Mouse (Mus musculus) embryonic facial prominence, embryonic 15.5 days (tissue): ENCODE results near the gene Ephb2. TPM values are rescaled to one million over a fixed set of nuclear protein-coding genes. Genes with fewer than 3 reads are reported as not detected.
A peak's percentile ranks its signal among the peaks of the same experiment; 100 is the strongest.

Source experiments
- ATAC-seq: fragments of 200-750 bp; cut with Nextera tagmentation; 2 replicates; pipeline ENCODE4 v1.8.0; 2017; ENCODE audit warnings: low read depth, moderate TSS enrichment; ENCODE audit not compliant: insufficient number of reproducible peaks, low FRiP score, low TSS enrichment
- H3K27ac ChIP-seq: fragments of 300-500 bp; sonication (generic); replicated peaks from 2 replicates; pipeline ENCODE4 v1.5.1; 2015; ENCODE audit warnings: mild to moderate bottlenecking, inconsistent platforms
- H3K27me3 ChIP-seq: fragments of 300-500 bp; sonication (generic); 2 replicates; pipeline ENCODE4 v1.6.1; 2015; ENCODE audit warnings: inconsistent platforms
- H3K36me3 ChIP-seq: fragments of 300-500 bp; sonication (generic); 2 replicates; pipeline ENCODE4 v1.6.1; 2015; ENCODE audit warnings: mild to moderate bottlenecking, inconsistent platforms
- H3K4me1 ChIP-seq: fragments of 300-500 bp; sonication (generic); 2 replicates; pipeline ENCODE4 v1.6.1; 2015; ENCODE audit warnings: inconsistent platforms
- H3K4me2 ChIP-seq: fragments of 300-500 bp; sonication (generic); replicated peaks from 2 replicates; pipeline ENCODE4 v1.6.1; 2015; ENCODE audit warnings: mild to moderate bottlenecking, inconsistent platforms
- H3K4me3 ChIP-seq: fragments of 300-500 bp; sonication (generic); replicated peaks from 2 replicates; pipeline ENCODE4 v1.5.1; 2015; ENCODE audit warnings: mild to moderate bottlenecking, inconsistent platforms
- H3K9ac ChIP-seq: fragments of 300-500 bp; sonication (generic); 2 replicates; pipeline ENCODE4 v1.6.1; 2015; ENCODE audit warnings: inconsistent platforms
- H3K9me3 ChIP-seq: fragments of 300-500 bp; sonication (generic); replicated peaks from 2 replicates; pipeline ENCODE4 v1.6.1; 2016; ENCODE audit warnings: inconsistent platforms
- WGBS: fragments of 180-500 bp; shearing (Covaris S2); methylation state at CpG from one replicate; pipeline ENCODE4 v1.1.7; 2015; 5-methylcytosine and 5-hydroxymethylcytosine counted together
- polyA plus RNA-seq: library from polyadenylated mRNA; unstranded; fragments of >200 nt; fragmentation: Nextera tagmentation; extraction: Ambion mirVana; gene quantifications from 2 replicates; pipeline ENCODE4 v1.2.1, GENCODE M21; 2015

The Ephb2 gene
- polyA plus RNA-seq, 1 experiment from 2014 or later: 13.1 TPM

DNA sequence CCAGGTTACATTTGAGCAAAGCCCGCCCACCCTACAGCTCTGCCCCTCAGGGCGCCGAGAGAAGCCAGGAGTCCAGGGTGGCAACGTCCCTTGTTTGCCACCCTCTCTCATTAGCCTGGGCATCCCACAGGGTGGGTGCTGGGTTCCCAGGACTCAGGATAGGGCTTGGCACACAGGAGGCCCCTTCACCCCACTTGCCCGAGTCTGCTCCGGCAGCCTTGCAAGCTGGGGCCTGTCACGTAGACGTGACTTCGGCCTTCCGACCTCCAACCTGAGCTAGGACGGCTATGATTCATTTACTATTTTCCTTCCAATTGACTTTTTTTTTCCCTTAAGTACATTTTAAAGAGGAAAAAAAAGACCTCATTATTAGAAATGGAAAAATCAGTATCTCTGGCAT is 56.6 kb downstream of the Ephb2 start:
- no peaks in the 10 kb centered on the region for H3K36me3 ChIP-seq
- no peaks in the 10 kb centered on the region for H3K9me3 ChIP-seq
- H3K27me3 ChIP-seq: no peaks in the 10 kb centered on the region
- no peak overlapping the region for H3K9ac ChIP-seq
- H3K4me3 ChIP-seq: no peak overlapping the region
- no peak for ATAC-seq
- WGBS: 75% methylated on average over 11 of the region's 11 CpGs
- no peak overlapping the region; the same call in 1 of the 2 replicates for H3K27ac ChIP-seq
- H3K4me1 ChIP-seq: peaks cover 75% of the 10 kb centered on the region
- H3K4me2 ChIP-seq: no peak overlapping the region

DNA sequence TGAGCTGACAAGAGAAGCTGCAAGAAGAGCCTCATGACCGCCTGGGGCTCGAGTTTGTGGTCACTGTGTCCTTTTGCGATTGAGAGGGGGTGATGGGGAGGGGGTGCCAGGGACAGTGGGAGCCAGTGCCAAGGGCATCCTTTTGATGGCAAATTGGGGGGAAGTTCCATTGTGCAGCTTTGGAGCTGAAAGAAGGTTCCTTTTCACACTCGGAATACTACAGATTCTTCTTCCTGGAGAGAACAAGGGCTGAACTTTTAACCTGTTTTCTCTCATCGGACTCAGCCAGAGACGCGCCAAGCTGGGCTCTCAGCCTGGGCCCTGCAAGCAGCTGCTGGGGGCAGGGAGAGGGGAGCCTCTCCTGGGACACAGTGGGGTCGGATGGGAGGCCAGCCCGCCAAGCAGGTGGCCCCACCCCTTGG is 59.3 kb downstream of the Ephb2 start:
- ATAC-seq: no peak
- WGBS: 17% methylated on average over 9 of the region's 9 CpGs
- peak overlapping the region; percentile 10; the same call in 1 of the 2 replicates for H3K4me2 ChIP-seq

DNA sequence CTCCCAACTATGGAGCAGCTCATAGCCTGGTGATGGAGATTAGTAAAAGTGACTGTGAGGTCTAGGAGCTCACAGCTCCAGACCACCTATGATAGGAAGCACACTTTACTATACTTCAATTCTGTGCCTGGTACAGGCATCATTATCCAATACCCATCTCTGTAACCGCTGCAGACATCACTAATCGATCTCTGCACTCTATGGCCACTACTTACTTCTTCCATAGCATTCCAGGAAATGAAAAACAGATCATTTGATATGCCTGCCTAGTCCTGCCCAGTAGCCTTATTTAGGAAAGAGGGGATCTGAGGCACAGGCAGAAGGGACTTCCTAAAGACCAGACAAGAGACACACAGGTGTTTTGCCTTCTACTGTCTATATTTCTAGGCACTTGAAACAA is 59.9 kb downstream of the Ephb2 start:
- Histone ChIP-seq H3K27me3 (no peaks in the 10 kb centered on the region), H3K4me1 (peaks cover 49% of the 10 kb centered on the region), H3K27ac (no peak overlapping the region), H3K9ac (no peak overlapping the region), H3K36me3 (peaks cover 6% of the 10 kb centered on the region; the same call in 1 of the 2 replicates), H3K4me3 (no peak overlapping the region), H3K9me3 (no peaks in the 10 kb centered on the region), H3K4me2 (no peak overlapping the region)
- 73% methylated on average over 2 of the region's 2 CpGs for WGBS
- ATAC-seq: no peak

More for the DNA sequence above, 59.3 kb downstream of the Ephb2 start:
- Histone ChIP-seq H3K27ac (no peak overlapping the region), H3K4me1 (peaks cover 54% of the 10 kb centered on the region), H3K9me3 (no peaks in the 10 kb centered on the region), H3K27me3 (no peaks in the 10 kb centered on the region), H3K36me3 (0 out of 2 replicates have a peak, but pooled peaks cover under 1% of the 10 kb centered on the region), H3K9ac (no peak overlapping the region), H3K4me3 (no peak overlapping the region)

DNA sequence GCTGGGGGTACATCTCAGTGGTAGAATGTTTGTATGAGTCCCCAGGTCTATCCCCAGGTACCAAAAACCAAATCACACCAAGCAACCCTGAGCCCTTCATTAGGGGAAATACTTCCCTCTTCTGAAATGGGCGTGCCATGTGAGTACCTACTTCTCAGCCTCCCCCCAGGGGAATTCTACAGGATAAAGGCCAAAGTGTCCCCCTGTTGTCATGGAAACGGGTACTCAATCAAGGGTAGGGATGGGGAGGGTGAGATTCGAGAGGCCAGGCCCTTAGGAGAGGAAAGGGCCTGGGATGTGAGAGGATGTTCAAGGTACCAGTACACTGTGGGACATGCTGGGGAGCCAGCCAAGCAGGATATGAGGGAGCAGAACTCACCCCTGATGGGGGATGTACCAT is 61.6 kb downstream of the Ephb2 start:
- no peaks in the 10 kb centered on the region for H3K9me3 ChIP-seq
- no peaks in the 10 kb centered on the region for H3K27me3 ChIP-seq
- H3K4me3 ChIP-seq: no peak overlapping the region
- no peak for ATAC-seq
- no peak overlapping the region for H3K9ac ChIP-seq
- H3K4me1 ChIP-seq: peaks cover 32% of the 10 kb centered on the region
- H3K36me3 ChIP-seq: peaks cover 9% of the 10 kb centered on the region; the same call in 1 of the 2 replicates
- WGBS: 56% methylated on average over 3 of the region's 3 CpGs
- H3K27ac ChIP-seq: no peak overlapping the region
- H3K4me2 ChIP-seq: no peak overlapping the region

DNA sequence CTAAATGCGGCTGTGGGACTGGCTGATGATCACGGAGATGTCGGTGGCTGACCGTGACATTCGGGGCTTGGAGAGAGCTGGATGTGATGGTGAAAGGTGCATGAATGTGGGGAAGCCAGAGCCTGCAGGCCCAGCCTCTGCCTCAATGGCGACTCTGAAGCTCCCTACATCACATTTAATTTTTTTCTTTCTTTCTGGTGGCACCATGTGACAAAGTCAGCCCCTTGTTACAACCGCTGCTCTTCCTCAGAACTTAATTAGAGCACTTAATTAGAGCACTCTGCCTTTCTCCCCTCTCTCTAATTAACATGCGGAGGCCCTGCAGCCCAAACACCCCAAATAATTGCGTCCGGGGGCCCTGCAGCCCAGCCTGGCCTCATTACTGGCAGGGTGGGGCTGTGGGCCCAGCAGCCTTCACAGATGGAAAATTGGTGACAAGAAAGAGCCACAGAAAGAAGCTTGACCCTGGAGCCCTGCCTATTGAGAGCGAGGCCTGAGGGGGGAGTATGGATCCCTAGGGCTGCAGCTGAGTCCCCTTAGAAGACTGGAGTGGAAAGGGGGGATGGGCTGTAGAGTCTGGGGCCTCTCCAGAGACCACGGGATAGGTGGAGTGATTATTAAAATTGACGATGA is 62.7 kb downstream of the Ephb2 start:
- Histone ChIP-seq H3K36me3 (peaks cover 18% of the 10 kb centered on the region; the same call in 1 of the 2 replicates), H3K4me2 (no peak overlapping the region), H3K27me3 (no peaks in the 10 kb centered on the region), H3K4me3 (no peak overlapping the region), H3K27ac (no peak overlapping the region), H3K9ac (no peak overlapping the region), H3K4me1 (peaks cover 23% of the 10 kb centered on the region), H3K9me3 (no peaks in the 10 kb centered on the region)
- no peak for ATAC-seq
- WGBS: 67% methylated on average over 13 of the region's 13 CpGs

DNA sequence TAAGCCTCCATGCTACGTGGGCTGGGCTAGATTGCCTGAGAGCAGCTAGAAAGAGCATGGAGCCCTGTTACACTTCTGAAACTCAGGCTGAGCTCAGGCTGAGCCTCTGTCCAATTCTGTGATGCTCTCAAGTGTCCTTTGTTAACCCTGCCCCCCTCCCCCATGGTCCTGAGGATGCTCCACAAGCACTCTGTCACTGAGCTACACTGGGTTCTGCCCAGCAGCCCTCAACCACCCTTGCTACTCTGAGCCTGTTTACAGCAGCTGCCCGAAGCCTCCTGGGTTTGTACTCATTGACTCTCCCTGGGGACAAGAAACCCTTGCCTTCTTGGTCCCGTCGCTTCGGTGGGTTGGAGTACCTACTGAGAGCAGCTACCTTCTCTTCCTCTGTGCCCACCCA is 63.5 kb downstream of the Ephb2 start:
- no peaks in the 10 kb centered on the region for H3K27me3 ChIP-seq
- H3K27ac ChIP-seq: no peak overlapping the region
- no peak for ATAC-seq
- H3K9me3 ChIP-seq: no peaks in the 10 kb centered on the region
- H3K36me3 ChIP-seq: peaks cover 20% of the 10 kb centered on the region; the same call in 1 of the 2 replicates
- WGBS: 74% methylated on average over 5 of the region's 5 CpGs
- H3K4me1 ChIP-seq: peaks cover 18% of the 10 kb centered on the region
- H3K4me2 ChIP-seq: no peak overlapping the region
- no peak overlapping the region for H3K9ac ChIP-seq
- H3K4me3 ChIP-seq: no peak overlapping the region

DNA sequence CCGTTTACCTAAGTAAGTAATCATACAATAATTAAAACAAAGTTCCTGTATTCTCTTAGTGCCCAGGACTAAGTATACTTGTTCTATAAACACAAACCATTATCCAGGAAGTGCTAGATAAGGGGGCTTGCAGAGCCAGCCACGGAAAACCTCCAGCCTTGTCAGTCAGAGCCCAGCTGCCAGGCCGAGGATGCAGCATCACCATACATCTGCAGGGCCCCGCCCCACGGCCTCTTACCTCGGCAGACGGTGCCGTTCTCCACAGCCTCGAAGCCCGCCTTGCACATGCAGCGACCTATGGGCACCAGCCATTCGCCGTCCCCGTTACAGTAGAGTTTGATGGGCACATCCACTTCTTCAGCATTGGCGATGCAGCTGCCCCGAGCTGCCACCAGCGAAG is 65.1 kb downstream of the Ephb2 start:
- ATAC-seq: no peak
- H3K9me3 ChIP-seq: no peaks in the 10 kb centered on the region
- H3K9ac ChIP-seq: no peak overlapping the region
- no peak overlapping the region for H3K4me3 ChIP-seq
- WGBS: 87% methylated on average over 17 of the region's 17 CpGs
- peaks cover 11% of the 10 kb centered on the region; the same call in 1 of the 2 replicates for H3K4me1 ChIP-seq
- H3K27ac ChIP-seq: no peak overlapping the region
- peaks cover 23% of the 10 kb centered on the region; the same call in 1 of the 2 replicates for H3K36me3 ChIP-seq
- no peaks in the 10 kb centered on the region for H3K27me3 ChIP-seq
- no peak overlapping the region for H3K4me2 ChIP-seq

DNA sequence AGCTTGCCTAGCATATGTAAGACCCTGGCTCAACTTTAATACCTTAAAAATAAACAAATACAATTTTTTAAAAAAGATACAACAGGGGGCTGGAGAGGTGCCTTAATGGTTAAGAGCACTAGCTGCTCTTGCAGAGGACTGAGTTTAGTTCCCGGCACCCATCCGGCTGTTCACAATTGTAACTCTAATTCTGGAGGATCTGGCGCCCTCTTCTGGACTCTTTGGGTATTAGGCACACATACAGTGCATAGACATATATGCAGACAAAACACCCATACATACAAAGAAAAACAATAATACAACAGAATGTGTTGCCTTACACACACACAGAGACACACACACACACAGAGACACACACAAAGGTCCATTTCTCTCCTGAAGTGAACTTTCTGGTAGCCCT is 67.3 kb downstream of the Ephb2 start:
- peaks cover 16% of the 10 kb centered on the region; the same call in 1 of the 2 replicates for H3K4me1 ChIP-seq
- H3K4me2 ChIP-seq: no peak overlapping the region
- no peak overlapping the region for H3K4me3 ChIP-seq
- no peak overlapping the region for H3K9ac ChIP-seq
- no peaks in the 10 kb centered on the region for H3K27me3 ChIP-seq
- no peaks in the 10 kb centered on the region for H3K9me3 ChIP-seq
- 91% methylated on average over 3 of the region's 3 CpGs for WGBS
- H3K36me3 ChIP-seq: peaks cover 23% of the 10 kb centered on the region; the same call in 1 of the 2 replicates
- ATAC-seq: no peak
- H3K27ac ChIP-seq: no peak overlapping the region

DNA sequence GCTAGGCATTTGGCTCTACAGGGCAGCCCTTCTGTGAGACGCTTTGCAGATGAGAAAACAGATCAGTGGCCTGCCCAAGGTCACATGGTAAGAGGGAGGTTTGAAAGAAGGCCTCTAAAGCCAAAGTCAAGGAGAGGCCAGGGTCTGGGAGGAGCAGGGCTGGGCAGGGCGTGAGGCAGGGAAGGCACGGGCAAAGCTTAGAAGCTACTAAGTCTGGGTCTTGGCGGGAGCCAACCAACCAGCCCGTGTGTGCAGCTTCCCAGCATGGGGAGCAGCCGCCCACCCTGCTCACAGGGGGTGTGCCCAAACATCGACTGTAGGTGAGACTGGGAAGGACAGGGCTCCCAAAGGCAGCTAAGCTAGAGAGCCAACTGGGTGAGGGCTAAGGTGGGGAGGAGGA is 70.7 kb downstream of the Ephb2 start:
- WGBS: 61% methylated on average over 7 of the region's 7 CpGs
- Histone ChIP-seq H3K36me3 (0 out of 2 replicates have a peak, but pooled peaks cover 14% of the 10 kb centered on the region), H3K4me3 (no peak overlapping the region), H3K27ac (no peak overlapping the region), H3K4me1 (peaks cover 41% of the 10 kb centered on the region), H3K9ac (no peak overlapping the region), H3K27me3 (no peaks in the 10 kb centered on the region), H3K4me2 (no peak overlapping the region), H3K9me3 (no peaks in the 10 kb centered on the region)
- no peak for ATAC-seq

DNA sequence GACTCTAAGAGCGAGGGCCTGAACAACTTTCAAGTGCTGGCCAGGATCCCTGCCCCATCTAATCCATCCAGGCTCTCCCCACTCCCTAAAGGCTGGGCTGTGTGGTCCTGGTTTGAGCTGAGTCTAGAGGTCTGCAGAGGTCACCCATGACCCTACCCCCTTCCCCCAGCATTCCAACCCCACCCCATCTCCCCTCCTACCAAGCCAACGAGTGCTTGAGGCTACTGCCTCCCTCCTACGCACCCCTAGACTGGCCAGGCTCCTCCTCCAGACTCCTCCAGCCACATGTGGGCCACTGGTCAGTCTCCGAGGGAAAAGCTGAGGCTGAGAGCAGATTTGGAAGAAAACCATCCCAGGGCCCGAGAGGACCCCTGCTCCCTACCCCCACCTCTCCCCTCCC is 72.4 kb downstream of the Ephb2 start:
- no peak overlapping the region for H3K9ac ChIP-seq
- H3K4me3 ChIP-seq: no peak overlapping the region
- 0 out of 2 replicates have a peak, but pooled peaks cover 19% of the 10 kb centered on the region for H3K36me3 ChIP-seq
- H3K4me1 ChIP-seq: peaks cover 41% of the 10 kb centered on the region
- no peak for ATAC-seq
- H3K27me3 ChIP-seq: no peaks in the 10 kb centered on the region
- H3K4me2 ChIP-seq: no peak overlapping the region
- H3K9me3 ChIP-seq: no peaks in the 10 kb centered on the region
- 50% methylated on average over 5 of the region's 5 CpGs for WGBS
- H3K27ac ChIP-seq: no peak overlapping the region

DNA sequence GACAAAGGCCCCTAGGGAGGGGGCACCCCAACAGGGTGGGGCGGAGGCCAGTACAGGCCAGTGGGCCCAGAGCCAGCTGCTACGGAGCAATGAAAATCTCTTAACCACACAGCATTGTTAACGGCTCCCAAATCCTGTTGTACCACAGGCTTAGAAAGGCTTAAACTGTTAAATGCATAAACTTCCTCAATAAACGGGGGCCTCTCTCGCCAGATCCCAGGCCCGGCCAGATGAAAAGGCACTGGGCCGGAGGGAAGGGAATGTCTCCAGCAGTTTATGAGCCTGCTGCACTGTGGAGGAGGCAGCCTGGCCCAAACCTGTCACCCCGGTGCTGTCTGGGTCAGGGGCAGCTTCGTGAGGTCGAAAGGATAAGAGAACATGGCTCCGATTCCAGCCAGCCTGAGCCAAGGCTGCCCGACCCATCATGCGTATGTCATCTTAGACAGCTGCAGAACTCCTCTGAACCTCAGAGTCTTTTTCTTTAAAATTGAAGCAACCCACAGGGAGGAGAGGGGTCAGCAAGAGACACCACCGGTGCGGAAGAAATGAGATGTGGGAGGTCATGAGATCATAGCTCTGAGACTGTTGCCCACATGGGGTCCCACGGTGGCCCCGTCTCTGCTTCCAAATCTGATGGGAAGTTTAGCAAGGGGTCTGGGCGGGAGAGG is 73.9 kb downstream of the Ephb2 start:
- Histone ChIP-seq H3K4me2 (0 out of 2 replicates have a peak overlapping the region, but pooled peaks have one; percentile 8), H3K27ac (peak overlapping the region; percentile 56; the same call in 1 of the 2 replicates), H3K4me1 (peaks cover 43% of the 10 kb centered on the region), H3K9ac (no peak overlapping the region), H3K36me3 (0 out of 2 replicates have a peak, but pooled peaks cover 15% of the 10 kb centered on the region), H3K27me3 (no peaks in the 10 kb centered on the region), H3K4me3 (no peak overlapping the region), H3K9me3 (no peaks in the 10 kb centered on the region)
- 31% methylated on average over 18 of the region's 18 CpGs for WGBS
- peak; percentile 32; the same call in 1 of the 2 replicates for ATAC-seq
